Mouse (Mus musculus): Measurements from ENCODE around the gene Gcc1. TPM values are rescaled to one million over a fixed set of nuclear protein-coding genes. Genes with fewer than 3 reads are reported as not detected.

Gcc1 gene
- total RNA-seq, 2 experiments from 2014 or later = 10.8 to 11.6 TPM

DNA sequence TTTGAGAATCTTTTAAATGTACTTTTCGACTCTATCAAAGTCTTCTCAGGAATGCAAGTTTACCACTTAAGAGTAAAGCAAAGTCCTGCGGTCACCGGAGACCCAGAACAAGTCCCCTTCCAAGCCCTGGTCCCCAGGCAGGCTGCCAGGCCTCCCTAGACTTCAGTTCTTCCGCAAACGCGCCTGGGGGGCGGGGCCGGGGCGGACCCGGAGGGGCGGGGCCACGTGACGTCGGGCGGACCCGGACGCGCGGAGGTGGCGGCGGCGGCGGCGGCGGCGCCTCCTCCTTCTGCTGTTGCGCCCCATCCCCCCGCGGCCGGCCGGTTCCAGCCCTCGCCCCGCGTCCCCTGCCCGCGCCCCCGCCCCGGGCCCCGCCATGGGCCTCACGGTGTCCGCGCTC lies 4.9 kb downstream of the Gcc1 start, which contains the start of gene Arf5:
Gene Arf5 (plus strand): TSS at position 248 of the 400 bp plus-strand sequence.
- DNase-seq = peak; percentile 96 to 98
- intact Hi-C loops (cut with DNase I) = loop anchor here (5.0 to 10.0 kb wide), 3 partner anchors 54 to 601 kb away; partner anchors contain the start of gene Snd1

DNA sequence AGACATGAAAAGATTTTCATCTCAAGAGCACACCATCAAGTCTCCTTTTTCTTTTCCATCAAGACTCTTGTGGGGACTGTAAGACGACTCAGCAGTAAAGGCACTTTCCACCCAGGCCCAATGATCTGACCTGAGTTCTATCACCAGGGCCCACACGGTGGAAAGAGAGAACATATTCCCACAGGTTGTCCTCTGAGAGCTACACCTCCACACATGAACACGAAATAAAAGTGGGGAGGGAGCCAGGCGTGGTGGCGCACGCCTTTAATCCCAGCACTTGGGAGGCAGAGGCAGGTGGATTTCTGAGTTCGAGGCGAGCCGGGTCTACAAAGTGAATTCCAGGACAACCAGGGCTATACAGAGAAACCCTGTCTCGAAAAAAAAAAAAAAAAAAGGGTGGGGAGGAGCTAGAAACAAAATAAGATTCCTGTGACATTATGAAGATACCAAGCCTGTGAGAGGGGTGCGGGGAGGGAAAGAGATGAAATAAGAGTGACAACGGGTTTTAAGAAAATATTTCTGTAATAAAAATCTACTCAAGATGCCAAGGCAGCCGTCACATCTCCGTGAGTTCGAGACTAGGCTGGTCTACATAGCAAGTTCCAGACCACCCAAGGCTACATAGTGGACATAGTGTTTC lies 5.4 kb downstream of the Gcc1 start:
- intact Hi-C loops (cut with DNase I) = loop anchor here (5.0 to 10.0 kb wide), 3 partner anchors 55 to 602 kb away; partner anchors contain the start of gene Snd1
- no peak for DNase-seq

DNA sequence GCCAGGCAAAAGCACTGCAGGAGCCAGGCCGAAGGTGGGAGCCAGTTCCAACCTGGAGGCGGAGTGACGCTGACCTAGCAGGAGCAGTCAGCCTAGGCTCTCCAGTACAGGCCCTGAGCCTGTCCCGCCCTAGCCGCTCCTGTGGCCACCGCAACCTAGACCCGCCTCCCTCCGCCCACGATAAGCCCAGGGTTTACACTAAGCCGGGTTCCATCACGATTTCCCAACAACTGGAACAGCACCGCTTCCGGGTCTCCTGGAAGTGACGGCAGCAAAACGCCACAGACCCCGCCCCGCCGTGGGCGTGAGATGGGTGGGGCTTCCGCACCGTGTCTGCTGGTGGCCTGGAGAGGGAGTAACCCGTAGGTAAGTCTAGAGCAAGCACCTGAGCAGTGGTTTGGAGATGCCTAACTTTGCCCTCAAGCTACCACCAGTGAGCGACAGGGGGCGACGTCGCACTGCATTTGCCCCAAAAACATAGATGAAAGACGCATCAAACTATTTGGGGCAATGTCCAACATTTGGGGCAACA lies 6.7 kb downstream of the Gcc1 start:
- DNase-seq = peak; percentile 96 to 97
- intact Hi-C loops (cut with DNase I) = loop anchor here (5.0 to 10.0 kb wide), 3 partner anchors 56 to 603 kb away; partner anchors contain the start of gene Snd1

DNA sequence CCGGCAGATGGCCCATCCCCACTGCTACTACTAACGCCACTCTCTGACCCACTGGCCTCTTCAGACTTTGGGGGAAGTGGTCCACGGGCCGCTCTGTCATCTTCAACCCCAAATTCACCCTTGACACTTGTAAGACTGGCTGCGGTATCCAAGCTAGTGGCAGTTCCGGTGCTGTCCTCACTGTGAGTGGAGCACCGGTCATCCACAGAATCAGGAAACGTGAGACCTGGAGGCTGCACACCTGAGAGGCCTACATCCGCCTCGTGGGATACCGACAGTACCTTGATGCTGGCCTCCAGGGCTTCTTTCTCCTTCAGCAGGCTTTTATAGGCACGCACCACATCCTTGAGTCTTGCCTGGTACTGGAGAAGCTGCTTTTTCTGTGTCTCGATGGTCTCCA lies 7.3 kb downstream of the Gcc1 start:
- DNase-seq = no peak
- intact Hi-C loops (cut with DNase I) = loop anchor here (5.0 to 10.0 kb wide), 3 partner anchors 56 to 604 kb away; partner anchors contain the start of gene Snd1

DNA sequence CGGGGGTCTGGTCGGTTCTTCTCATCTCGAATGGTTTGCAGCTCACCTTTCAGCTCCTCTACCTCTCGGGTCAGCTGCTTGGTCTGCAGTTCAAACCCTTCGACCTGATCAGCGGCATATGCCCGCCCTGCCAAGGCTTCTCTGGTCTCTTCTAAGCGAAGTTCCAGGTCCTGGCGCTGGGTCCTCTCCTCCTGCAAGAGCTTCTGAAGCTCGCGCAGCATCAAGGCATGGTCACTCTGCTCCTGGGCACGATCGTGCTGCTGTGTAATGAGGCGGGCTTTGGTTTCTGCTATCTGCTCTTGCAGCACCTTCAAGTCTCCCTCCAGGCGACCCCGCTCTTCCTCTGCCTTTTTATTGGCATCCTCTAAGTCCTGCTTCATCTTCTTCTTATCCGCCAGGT lies 7.8 kb downstream of the Gcc1 start:
- intact Hi-C loops (cut with DNase I) = loop anchor here (5.0 to 10.0 kb wide), 3 partner anchors 57 to 604 kb away; partner anchors contain the start of gene Snd1
- no peak for DNase-seq

DNA sequence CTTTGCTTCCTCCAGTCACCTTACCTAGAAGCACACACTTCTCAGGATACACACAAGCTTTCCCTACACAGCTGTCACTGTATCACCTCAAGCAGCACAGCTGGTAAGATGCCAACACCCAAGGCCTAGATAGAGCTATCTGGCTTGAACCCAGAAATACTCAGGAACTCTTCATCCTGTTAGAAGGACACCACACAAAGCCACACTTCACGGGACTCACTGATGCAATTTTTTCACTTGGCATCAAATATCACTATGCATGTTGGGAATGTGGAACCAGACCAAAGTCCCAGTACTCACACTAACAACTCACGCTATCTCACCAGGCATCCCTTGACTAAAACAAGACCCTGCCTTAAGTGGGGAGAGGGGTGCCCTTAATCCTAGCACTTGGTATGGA lies 8.5 kb downstream of the Gcc1 start:
- intact Hi-C loops (cut with DNase I) = loop anchor here (5.0 to 10.0 kb wide), 3 partner anchors 58 to 605 kb away; partner anchors contain the start of gene Snd1
- no peak for DNase-seq

DNA sequence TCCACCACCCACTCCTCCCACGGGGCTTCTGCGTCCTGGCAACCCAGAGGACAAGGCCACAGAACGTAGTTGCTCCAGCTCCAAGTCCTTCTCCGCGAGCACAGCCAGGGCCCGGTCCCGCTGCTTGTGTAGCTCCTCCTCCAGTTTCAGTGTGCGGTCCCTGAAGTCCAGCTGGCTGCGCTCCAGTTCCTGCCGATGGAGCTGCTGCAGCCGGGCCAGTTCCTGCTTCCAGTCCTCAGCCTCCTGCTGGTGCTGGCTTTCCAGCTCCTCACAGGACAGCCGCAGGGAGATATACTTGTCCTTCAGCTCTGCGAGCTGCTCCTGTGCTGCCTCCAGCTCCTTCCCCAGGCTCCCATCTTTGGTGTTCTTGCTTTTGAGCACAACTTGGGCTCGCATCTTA lies 9.7 kb downstream of the Gcc1 start:
- intact Hi-C loops (cut with DNase I) = no loop called here
- peak; percentile 93 to 95 for DNase-seq

DNA sequence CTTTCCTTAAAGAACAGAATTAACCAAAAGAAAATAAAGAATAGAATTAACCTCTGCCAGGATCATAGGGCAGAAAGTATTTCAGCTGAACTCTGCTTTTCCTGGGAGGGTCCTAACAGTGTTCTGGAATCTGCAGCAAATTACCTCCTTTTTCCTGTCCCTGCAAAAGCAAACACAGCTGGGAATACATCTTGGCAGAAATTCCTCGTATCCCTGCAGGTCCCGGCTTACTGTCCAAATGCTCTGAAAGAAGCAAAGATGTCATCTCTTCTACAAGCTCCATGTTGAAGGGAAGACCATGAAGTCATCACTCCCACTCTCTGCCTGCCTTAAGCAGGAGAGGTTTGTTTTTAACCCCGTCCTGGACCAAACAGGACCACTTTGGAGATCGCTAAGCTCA lies 11.2 kb downstream of the Gcc1 start:
- DNase-seq = peak; percentile 44 to 53
- intact Hi-C loops (cut with DNase I) = no loop called here

DNA sequence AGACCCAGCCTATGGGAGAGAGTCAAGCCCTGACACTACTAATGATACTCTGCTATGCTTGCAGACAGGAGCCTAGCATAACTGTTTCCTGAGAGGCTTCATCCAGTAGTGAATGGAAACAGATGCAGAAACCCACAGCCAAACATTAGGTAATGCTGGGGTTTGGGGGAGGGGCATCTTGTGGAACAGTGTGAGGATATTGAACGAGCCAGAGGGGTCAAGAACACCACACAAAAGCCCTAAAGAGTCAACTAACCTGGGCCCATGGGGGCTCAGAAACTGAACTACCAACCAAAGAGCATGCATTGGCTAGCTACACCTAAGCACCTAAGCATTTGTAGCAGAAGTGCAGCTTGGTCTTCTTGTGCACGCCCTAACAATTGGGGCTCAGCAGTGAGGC lies 17.0 kb downstream of the Gcc1 start:
- intact Hi-C loops (cut with DNase I) = no loop called here
- DNase-seq = no peak

DNA sequence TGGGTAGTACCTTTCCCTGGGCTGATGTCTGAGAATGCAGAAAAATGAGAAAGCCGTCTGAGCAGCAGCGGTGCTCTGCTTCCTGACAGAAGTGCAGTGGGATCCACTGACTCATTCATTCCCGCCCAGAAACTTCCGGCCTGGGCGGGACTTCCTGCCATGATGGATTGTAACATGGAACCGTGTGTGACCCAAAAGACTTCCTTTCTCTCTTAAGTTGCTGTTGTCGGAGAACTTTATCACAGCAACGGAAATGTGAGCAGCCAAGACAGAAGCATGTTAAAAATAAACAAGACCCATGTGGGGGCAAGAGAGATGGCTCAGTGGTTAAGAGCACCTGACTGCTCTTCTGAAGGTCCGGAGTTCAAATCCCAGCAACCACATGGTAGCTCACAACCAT lies 18.1 kb downstream of the Gcc1 start:
- DNase-seq = peak; percentile 35 to 52
- intact Hi-C loops (cut with DNase I) = no loop called here

DNA sequence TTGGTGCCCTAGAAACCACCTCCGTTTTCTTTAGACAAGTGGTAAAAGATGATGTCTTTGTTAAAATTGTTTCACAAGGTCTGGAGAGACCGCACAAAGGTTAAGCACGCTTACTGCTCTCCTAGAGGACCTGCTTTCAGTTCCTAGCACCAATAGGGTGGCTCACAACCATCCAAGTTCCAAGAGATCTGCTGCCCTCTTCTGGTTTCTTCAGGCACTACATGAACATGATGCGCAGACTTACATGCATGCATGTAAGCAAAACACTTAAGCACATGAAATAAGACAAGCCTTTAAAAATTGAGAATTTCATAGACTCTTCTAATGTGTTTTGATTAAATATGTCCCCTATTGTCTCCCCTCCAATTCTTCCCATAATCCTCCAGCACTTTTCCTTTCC lies 28.4 kb downstream of the Gcc1 start:
- intact Hi-C loops (cut with DNase I) = loop anchor here (2.0 kb wide), 1 partner anchor 25 kb away; no protein-coding TSS in a partner anchor
- DNase-seq = no peak

DNA sequence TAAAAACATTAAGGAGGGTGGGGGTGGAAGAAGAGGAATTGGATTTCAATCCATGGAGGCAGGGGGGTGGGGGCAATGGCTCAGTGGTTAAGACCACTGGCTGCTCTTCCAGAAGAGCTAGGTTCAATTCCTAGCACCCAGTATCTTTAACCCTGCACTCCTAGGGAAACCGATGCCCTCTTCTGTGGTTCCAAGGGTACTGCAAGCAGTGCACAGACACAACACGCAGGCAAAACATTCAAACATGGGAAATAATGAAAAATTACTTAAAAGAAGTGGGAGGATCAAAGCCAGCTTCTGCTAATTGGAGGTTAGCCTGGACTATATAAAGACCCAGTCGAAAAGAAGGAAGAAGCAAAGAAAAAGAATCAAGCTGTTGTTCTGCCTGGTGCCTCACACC lies 29.5 kb downstream of the Gcc1 start:
- DNase-seq = no peak
- intact Hi-C loops (cut with DNase I) = loop anchor here (2.0 kb wide), 1 partner anchor 26 kb away; no protein-coding TSS in a partner anchor

DNA sequence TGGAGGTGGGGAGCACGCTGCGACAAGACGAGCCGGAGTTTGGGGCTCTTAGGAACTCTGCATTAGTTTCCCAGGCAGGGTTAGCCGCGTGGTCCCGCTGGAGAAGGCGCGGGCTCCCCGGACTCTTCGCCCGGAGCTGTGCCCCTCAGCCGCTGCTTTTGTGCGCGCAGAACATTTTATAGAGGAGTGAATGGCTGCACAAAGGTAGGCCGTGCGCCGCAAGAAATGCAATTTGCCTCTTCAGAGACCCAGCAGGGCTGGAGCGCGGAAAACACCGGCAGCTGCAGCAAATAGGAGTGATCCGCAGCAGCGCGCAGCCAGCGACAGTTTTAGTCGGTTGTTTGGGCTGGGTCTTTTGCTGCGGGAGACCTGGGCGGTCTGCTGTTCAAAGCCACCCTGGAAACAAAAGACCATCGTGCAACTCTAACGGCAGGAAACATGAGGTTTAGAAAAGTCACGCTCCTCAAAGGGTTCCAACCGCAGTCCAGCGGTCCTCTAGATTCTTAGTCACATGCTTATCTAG lies 30.4 kb downstream of the Gcc1 start, which contains the start of gene Zfp800:
Gene Zfp800 (minus strand): TSS at position 325 of the 523 bp plus-strand sequence.
- DNase-seq = peak in 1 of 2 experiments; percentile 17
- intact Hi-C loops (cut with DNase I) = loop anchor here (2.0 kb wide), 1 partner anchor 27 kb away; no protein-coding TSS in a partner anchor

DNA sequence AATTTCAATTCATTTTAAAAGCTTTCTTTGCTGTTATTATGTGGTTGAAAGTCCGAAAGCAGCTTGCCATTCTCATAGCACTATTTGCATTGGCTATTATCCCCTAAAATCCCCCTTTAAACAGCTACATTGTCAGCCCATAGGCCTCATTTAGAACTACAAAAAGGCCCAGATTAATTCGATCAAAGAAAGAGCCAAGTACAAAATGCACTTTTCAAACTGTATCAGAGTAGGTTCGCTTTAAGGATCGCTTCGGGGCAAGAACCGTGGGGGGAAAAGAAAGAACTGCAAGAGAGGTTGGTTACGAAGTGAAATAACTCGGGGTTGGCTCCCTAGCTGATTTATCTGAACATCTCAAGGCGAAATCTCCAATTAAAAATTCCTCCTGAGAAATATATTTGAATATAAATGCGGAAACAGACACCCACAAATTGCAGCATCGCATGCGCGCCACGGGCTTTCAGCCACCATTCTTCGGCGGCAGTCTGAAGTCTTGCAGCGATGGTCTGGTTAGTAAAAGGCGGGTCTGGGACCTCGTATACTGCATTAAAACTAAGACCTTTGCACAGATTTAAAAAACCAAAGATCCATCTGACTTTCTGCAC lies 31.2 kb downstream of the Gcc1 start:
- intact Hi-C loops (cut with DNase I) = no loop called here
- DNase-seq = peak in 1 of 2 experiments; percentile 28

DNA sequence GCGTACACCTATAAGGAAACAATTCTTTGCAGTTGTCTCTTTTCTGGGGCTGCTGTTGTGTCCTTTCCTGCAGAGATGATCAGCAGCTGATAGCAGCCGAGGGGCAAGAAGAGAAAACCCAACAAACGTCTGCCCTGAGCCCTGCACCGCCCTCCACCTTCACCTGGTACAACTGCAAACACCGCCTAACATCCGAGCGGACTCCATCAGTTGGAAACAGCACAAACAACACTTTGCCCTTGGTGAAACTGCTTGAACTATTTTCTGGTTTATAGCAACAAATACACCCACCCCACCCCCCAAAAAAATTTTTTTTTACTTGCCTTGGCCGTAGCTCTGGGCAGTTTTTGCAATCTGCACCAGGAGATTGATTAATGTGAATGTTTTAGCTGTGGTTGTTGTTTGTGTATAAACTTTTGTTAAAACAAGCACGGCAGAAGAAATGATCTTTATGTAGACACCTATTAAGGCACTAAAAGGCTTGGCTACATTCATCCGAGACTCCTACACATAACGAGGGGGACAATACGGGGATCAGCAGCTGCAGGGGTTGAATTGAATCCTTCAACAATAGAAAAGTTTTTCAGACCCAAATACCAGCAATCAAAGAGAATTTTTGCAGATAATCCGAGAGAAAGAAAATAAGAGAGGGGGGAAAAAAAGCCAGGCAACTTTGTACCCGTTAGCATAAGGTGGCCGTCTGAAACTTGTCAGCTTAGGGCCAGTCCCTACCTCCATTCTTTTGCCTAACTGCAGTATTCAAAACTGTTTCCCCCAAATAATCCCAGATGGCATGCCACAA lies 31.9 kb downstream of the Gcc1 start:
- intact Hi-C loops (cut with DNase I) = no loop called here

DNA sequence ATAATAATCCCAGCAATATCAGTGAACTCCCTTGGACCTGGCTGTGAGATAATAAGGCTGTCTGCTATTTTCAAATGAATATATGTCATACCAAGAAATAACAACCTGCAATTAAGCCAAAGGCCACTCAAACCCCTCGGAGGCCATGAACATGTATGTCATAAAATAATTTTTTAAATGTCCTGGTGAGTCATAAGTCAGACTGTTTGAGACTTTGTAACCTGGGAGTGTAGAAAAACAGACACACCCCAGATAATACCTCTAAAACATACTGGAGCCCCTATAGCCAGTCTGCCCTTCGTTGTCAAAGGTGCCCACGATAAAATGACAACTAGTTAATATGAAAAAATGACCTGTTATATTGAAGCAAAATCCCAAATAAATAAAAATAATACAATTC lies 39.2 kb downstream of the Gcc1 start:
- intact Hi-C loops (cut with DNase I) = no loop called here
- DNase-seq = no peak

More for the DNA sequence above, 31.9 kb downstream of the Gcc1 start:
- DNase-seq = no peak

DNA sequence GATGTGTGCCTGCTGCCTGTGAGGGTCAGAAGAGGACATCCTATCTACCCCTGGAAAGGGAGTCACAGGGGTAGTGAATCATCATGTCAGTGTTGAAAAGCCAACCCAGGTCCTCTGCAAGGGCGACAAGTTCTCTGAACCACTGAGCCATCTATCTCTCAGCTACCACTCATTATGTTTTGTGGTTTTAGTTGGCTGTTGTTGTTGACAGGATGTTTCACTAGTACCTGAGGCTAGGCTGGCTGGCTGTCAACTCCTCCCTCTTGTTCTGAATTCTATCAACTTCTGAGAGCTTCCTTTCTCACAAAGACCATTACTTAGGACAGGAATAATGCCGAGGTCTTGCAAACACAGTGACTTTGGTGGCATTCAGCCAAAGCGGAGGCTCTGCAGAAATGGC lies 43.0 kb downstream of the Gcc1 start:
- DNase-seq = no peak

DNA sequence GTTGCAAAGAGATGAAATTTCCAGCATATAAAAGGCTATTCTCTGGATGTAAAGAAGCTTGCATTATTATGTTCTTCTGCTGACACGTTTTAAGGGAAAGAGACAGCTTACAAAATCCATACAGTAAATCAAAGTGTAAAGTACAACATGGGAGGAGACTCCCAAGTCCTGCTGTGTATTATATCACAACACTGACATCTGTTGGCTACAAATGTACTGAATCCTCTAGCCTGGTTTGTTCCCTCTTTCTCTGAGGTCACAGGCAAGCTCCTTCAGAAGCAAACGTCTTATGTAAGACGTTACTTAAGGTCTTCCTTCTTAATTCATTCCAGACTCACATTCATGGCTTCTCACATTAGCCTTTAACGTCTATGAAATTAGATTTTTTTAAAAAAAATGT lies 46.2 kb downstream of the Gcc1 start:
- intact Hi-C loops (cut with DNase I) = no loop called here
- no peak for DNase-seq

More for the DNA sequence above, 43.0 kb downstream of the Gcc1 start:
- intact Hi-C loops (cut with DNase I) = no loop called here

DNA sequence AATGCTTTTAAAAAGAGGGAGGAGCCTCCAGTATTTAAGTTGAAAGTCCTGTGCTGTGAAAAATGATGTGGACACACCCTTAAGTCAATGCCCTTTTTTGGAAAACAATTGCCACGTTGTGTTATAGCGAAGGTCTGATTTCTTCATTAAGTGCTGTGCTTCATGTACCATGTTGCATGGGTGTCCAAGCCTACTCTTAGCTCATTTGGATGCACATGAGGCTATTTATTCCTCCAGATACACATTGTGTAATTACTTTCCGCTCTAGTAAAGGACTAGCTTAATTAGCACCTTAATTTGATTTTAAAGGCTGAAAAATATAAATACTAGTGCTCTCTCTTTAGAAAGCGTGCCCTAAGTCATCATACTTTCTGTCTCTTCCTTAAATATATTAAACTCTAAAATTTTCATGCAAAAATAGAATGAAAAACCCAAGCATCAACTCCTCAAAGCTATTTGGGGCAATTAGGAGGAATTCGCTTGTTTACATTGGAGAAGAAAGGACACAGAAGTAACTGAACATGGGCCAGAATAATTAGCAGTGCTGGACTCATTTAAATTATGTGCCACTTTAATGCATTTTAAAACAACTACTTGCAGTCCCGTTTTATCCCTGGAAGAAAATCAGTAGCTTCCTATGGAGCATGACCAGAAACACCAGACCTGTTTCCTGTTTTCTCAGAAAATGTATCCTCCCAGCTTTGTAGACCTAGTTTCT lies 58.1 kb downstream of the Gcc1 start:
- intact Hi-C loops (cut with DNase I) = no loop called here
- DNase-seq = no peak

DNA sequence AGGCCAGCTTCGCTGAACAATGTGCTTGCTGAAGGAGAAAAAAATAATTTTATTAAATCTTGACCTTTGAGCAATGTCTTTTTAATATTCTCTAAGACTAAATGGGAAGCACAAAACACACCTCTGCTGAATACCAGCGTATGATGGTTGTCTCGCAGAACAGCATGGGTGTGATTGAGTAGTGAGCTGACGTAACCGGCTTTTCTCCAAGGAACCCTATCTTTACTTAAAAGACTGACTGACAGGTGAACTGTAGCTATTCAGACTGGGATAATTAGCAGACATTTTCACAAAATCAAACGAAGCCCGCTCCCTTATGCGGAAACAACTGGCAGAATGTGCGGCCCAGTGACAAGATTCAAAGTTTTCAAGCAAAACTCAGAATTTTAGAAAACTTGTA lies 60.6 kb downstream of the Gcc1 start:
- intact Hi-C loops (cut with DNase I) = no loop called here
- DNase-seq = no peak

Data from heart, postnatal 10 days (tissue).